Mouse (Mus musculus) forebrain, embryonic 11.5 days (tissue): ENCODE results near the gene Sept9. TPM values are rescaled to one million over a fixed set of nuclear protein-coding genes. Genes with fewer than 3 reads are reported as not detected.
A peak's percentile ranks its signal among the peaks of the same experiment; 100 is the strongest.

ENCODE experiments used
- ATAC-seq: fragments of 200-750 bp; cut with Nextera tagmentation; replicated peaks from 2 replicates; pipeline ENCODE4 v1.8.0; 2017; ENCODE audit warnings: moderate TSS enrichment; ENCODE audit not compliant: low FRiP score
- DNase-seq: peaks from one replicate; pipeline ENCODE4 v3.0.0-alpha.2; 2017; ENCODE audit warnings: low spot score
- H3K27ac ChIP-seq: fragments of 300-500 bp; sonication (generic); 2 replicates; pipeline ENCODE4 v1.5.1; 2014; ENCODE audit warnings: low read depth, low read length
- H3K27me3 ChIP-seq: fragments of 300-500 bp; sonication (generic); 2 replicates; pipeline ENCODE4 v1.6.1; 2014; ENCODE audit warnings: mild to moderate bottlenecking, low read length, mixed read lengths; ENCODE audit not compliant: control insufficient read depth, insufficient read depth
- H3K36me3 ChIP-seq: fragments of 300-500 bp; sonication (generic); 2 replicates; pipeline ENCODE4 v1.6.1; 2014; ENCODE audit warnings: mild to moderate bottlenecking, low read length, moderate library complexity, mixed read lengths; ENCODE audit not compliant: control insufficient read depth, insufficient read depth
- H3K4me1 ChIP-seq: fragments of 300-500 bp; sonication (generic); replicated peaks from 2 replicates; pipeline ENCODE4 v1.6.1; 2014; ENCODE audit warnings: low read length, mixed read lengths; ENCODE audit not compliant: control insufficient read depth, insufficient read depth
- H3K4me2 ChIP-seq: fragments of 300-500 bp; sonication (generic); 2 replicates; pipeline ENCODE4 v1.6.1; 2014; ENCODE audit warnings: low read depth, mild to moderate bottlenecking, low read length, moderate library complexity, mixed read lengths; ENCODE audit not compliant: severe bottlenecking
- H3K4me3 ChIP-seq: fragments of 300-500 bp; sonication (generic); 2 replicates; pipeline ENCODE4 v1.5.1; 2014; ENCODE audit warnings: low read depth, low read length
- H3K9ac ChIP-seq: fragments of 300-500 bp; sonication (generic); 2 replicates; pipeline ENCODE4 v1.6.1; 2014; ENCODE audit warnings: low read length
- H3K9me3 ChIP-seq: fragments of 300-500 bp; sonication (generic); 2 replicates; pipeline ENCODE4 v1.6.1; 2016; ENCODE audit warnings: low read length, mixed read lengths; ENCODE audit not compliant: control insufficient read depth
- WGBS: fragments of 180-500 bp; shearing (Covaris S2); extraction: QIAGEN DNeasy Blood & Tissue Kit; methylation state at CpG from one replicate; pipeline ENCODE4 v1.1.7; 2014; 5-methylcytosine and 5-hydroxymethylcytosine counted together
- polyA plus RNA-seq: library from polyadenylated mRNA; unstranded; fragments of >200 nt; fragmentation: Nextera tagmentation; extraction: Ambion mirVana; gene quantifications from 2 replicates; pipeline ENCODE4 v1.2.1, GENCODE M21; 2014

Gene Sept9
- polyA plus RNA-seq, 1 experiment from 2014 or later, result 172 TPM

GRCm38 (mm10) chr11:117409331-117409730 lies 209.9 kb downstream of the Sept9 start:
- Histone ChIP-seq H3K9me3 (no peaks in the 10 kb centered on the region), H3K9ac (no peak overlapping the region; the same call in 1 of the 2 replicates), H3K4me1 (peaks cover 37% of the 10 kb centered on the region), H3K27me3 (peaks cover 12% of the 10 kb centered on the region; the same call in 1 of the 2 replicates), H3K36me3 (no peaks in the 10 kb centered on the region), H3K27ac (no peak overlapping the region), H3K4me2 (no peak overlapping the region), H3K4me3 (no peak overlapping the region)
- 69% methylated on average over 11 of the region's 11 CpGs for WGBS
- DNase-seq (no peak), ATAC-seq (no peak)

GRCm38 (mm10) chr11:117410059-117410458 lies 210.6 kb downstream of the Sept9 start:
- Histone ChIP-seq H3K27me3 (peaks cover 14% of the 10 kb centered on the region; the same call in 1 of the 2 replicates), H3K9ac (peak overlapping the region; percentile 57), H3K36me3 (no peaks in the 10 kb centered on the region), H3K27ac (peak overlapping the region; percentile 59), H3K4me2 (peak overlapping the region; percentile 18; the same call in 1 of the 2 replicates), H3K4me3 (no peak overlapping the region), H3K9me3 (no peaks in the 10 kb centered on the region), H3K4me1 (peaks cover 36% of the 10 kb centered on the region)
- 4% methylated on average over 6 of the region's 6 CpGs for WGBS
- DNase-seq, result no peak
- ATAC-seq, result no peak

- no peaks in the 10 kb centered on the region for H3K9me3 ChIP-seq
- H3K4me3 ChIP-seq, result no peak overlapping the region
- no peak for ATAC-seq
- 94% methylated on average over 4 of the region's 4 CpGs for WGBS
- H3K27ac ChIP-seq, result no peak overlapping the region
- no peak for DNase-seq
- no peaks in the 10 kb centered on the region for H3K36me3 ChIP-seq
- H3K9ac ChIP-seq, result no peak overlapping the region
- peaks cover 39% of the 10 kb centered on the region for H3K4me1 ChIP-seq
- H3K4me2 ChIP-seq, result no peak overlapping the region
- peaks cover 17% of the 10 kb centered on the region; the same call in 1 of the 2 replicates for H3K27me3 ChIP-seq
Observed at GRCm38 (mm10) chr11:117411663-117412062, 212.2 kb downstream of the Sept9 start.

Other genes starting within 250 kb of the Sept9 start
- gene Sec14l1, start 84.5 kb upstream of the Sept9 start, polyA plus RNA-seq, result 36.8 and 40.6 TPM in 2 replicates